Mouse (Mus musculus): ENCODE data around the gene Asb15.
A peak's percentile ranks its signal among the peaks of the same experiment; 100 is the strongest.

Asb15 gene

GRCm38 (mm10) chr6:24528064-24528243 lies at the start of gene Asb15:
Gene Asb15, plus strand, starts transcription at chr6:24528144.
- DNase-seq: no peak

GRCm38 (mm10) chr6:24486530-24486929 lies 41.4 kb upstream of the Asb15 start:
- no peak for DNase-seq

- no peak for DNase-seq
Observed at GRCm38 (mm10) chr6:24490341-24490740, 37.6 kb upstream of the Asb15 start.

- no peak for DNase-seq
Observed at GRCm38 (mm10) chr6:24504141-24504540, 23.8 kb upstream of the Asb15 start.

GRCm38 (mm10) chr6:24514552-24515284 lies 13.2 kb upstream of the Asb15 start, which contains the start of gene Iqub:
Gene Iqub, minus strand, starts transcription at chr6:24515067.
- peak; percentile 48 to 70 for DNase-seq

- no peak for DNase-seq
Observed at GRCm38 (mm10) chr6:24516197-24516596, 11.7 kb upstream of the Asb15 start.

- DNase-seq: no peak
Observed at GRCm38 (mm10) chr6:24525705-24526104, 2.2 kb upstream of the Asb15 start.

- peak; percentile 94 to 96 for DNase-seq
Observed at GRCm38 (mm10) chr6:24527155-24528063, 535 bp upstream of the Asb15 start, which contains the start of gene Ndufa5. Gene Ndufa5, minus strand, starts transcription at chr6:24528013.

GRCm38 (mm10) chr6:24530166-24530565 lies 2.2 kb downstream of the Asb15 start:
- DNase-seq: peak in 1 of 2 experiments; percentile 56

GRCm38 (mm10) chr6:24530711-24531420 lies 2.9 kb downstream of the Asb15 start:
- DNase-seq: no peak

GRCm38 (mm10) chr6:24532804-24533203 lies 4.9 kb downstream of the Asb15 start:
- no peak for DNase-seq

GRCm38 (mm10) chr6:24538435-24538834 lies 10.5 kb downstream of the Asb15 start:
- no peak for DNase-seq

- no peak for DNase-seq
Observed at GRCm38 (mm10) chr6:24540106-24540505, 12.2 kb downstream of the Asb15 start.

GRCm38 (mm10) chr6:24542393-24542792 lies 14.4 kb downstream of the Asb15 start:
- peak in 1 of 2 experiments; percentile 19 for DNase-seq

GRCm38 (mm10) chr6:24543119-24543591 lies 15.2 kb downstream of the Asb15 start:
- DNase-seq: no peak

- no peak for DNase-seq
Observed at GRCm38 (mm10) chr6:24546716-24547420, 18.9 kb downstream of the Asb15 start.

- no peak for DNase-seq
Observed at GRCm38 (mm10) chr6:24549801-24550200, 21.9 kb downstream of the Asb15 start.

- no peak for DNase-seq
Observed at GRCm38 (mm10) chr6:24552046-24552445, 24.1 kb downstream of the Asb15 start.

GRCm38 (mm10) chr6:24554427-24555086 lies 26.6 kb downstream of the Asb15 start:
- DNase-seq: no peak

GRCm38 (mm10) chr6:24555488-24555887 lies 27.5 kb downstream of the Asb15 start:
- no peak for DNase-seq

- no peak for DNase-seq
Observed at GRCm38 (mm10) chr6:24564081-24564480, 36.1 kb downstream of the Asb15 start.

GRCm38 (mm10) chr6:24564886-24565285 lies 36.9 kb downstream of the Asb15 start:
- DNase-seq: no peak
